In the genomic region with DNA sequence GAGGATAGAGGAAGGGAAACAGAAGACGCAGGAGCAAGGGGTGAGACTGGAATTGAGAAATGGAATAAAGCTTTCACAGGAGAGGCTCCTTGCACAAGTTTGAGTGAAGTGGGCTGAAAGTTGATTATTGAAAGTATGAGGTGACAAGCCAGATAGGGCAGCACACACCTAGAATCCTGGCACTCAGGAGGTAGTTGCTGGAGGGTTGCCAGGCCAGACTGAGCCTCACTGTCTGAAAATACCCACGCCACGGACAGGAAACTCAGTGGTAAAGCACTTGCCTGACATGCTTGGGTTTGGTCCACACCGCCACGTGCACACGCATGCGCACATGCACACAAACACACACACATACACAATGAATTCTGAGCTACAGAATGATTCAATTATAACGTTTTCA, we compare ENCODE assay signal across 12 mouse cellular contexts.
"Had no signal": no experiment of that assay in that cellular context is flagged by ENCODE, and none has a peak within 500 bp of the region (broad histone marks: within the 10 kb centered on the region; RNA-seq: fewer than 3 reads in every experiment).

No protein-coding gene starts in this region.

- DNase-seq: lung, embryonic 14.5 days; lung, postnatal 10 days; lung, postnatal 4 days; midbrain, embryonic 14.5 days; retina, postnatal 1 day; right cerebral cortex, adult 18-20 months; right cerebral cortex, postnatal 25 days; right cerebral cortex, postnatal 4 days; spleen, adult 18-20 months; thymus, adult 18-20 months; thymus, postnatal 14 days; thymus, postnatal 36 days had no signal
